Mouse (Mus musculus): ENCODE data around the gene Podxl2. TPM values are rescaled to one million over a fixed set of nuclear protein-coding genes. Genes with fewer than 3 reads are reported as not detected.

The Podxl2 gene
- 546 and 595 TPM in 2 replicates for polyA plus RNA-seq (2015; fragmentation: Nextera tagmentation; extraction: Ambion mirVana)

DNA sequence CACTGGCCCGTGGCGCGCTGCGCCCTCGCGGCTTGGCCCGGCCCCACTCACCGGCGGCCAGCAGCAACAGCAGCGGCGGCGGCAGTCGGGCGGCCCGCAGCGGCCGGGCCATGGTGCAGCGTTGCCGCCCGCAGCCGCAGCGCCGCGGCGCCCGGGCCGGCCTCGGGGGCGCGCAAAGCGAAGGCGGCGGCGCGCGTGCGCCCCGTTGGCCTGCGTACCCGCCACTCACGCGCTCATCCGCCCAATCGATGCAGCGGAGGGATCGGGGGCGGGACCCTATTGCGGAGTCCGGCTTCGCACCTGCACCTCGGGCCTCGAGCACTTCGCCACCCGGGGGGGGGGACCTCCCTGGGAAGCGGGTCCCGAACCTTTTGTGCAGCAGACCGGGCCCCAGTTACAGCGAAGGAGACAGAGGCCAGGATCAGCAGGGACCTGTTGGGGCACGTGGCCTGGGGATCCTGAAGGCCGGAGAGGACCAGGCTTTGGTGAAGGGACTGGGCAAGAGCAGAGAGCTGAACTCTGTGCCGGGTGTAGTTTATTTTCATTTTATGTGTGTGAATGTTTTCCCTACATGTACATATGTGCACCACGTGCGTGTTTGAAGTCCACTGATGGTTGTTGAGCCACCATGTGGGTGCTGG lies at the start of gene Podxl2:
Podxl2 (minus strand) TSS at position 177 of the 641 bp plus-strand sequence.
- H3K9ac ChIP-seq: peak within 1 kb of the TSS; percentile 98
- H3K4me2 ChIP-seq: peak within 1 kb of the TSS; percentile 74
- no peaks in the 10 kb centered on the region for H3K9me3 ChIP-seq
- H3K4me3 ChIP-seq: peak within 1 kb of the TSS; percentile 90
- no peaks in the 10 kb centered on the region for H3K27me3 ChIP-seq
- H3K4me1 ChIP-seq (replicated peaks): peaks cover 45% of the 10 kb centered on the region
- no peaks in the 10 kb centered on the region for H3K36me3 ChIP-seq
- peak; percentile 67 for ATAC-seq (ENCODE audit: low FRiP score)
- peak within 1 kb of the TSS; percentile 97 for H3K27ac ChIP-seq
- 6% methylated on average over 51 of the region's 63 CpGs for WGBS

GRCm38 (mm10) chr6:88918802-88919201 lies 44.0 kb upstream of the Podxl2 start:
- Histone ChIP-seq H3K27me3 (no peaks in the 10 kb centered on the region), H3K9ac (no peak overlapping the region), H3K27ac (no peak overlapping the region; the same call in 1 of the 2 replicates), H3K4me1 (replicated peaks) (peaks cover 3% of the 10 kb centered on the region), H3K9me3 (no peaks in the 10 kb centered on the region), H3K4me3 (no peak overlapping the region), H3K4me2 (no peak overlapping the region), H3K36me3 (no peaks in the 10 kb centered on the region)
- WGBS: 83% methylated on average over 8 of the region's 8 CpGs
- no peak for ATAC-seq (ENCODE audit: low FRiP score)

DNA sequence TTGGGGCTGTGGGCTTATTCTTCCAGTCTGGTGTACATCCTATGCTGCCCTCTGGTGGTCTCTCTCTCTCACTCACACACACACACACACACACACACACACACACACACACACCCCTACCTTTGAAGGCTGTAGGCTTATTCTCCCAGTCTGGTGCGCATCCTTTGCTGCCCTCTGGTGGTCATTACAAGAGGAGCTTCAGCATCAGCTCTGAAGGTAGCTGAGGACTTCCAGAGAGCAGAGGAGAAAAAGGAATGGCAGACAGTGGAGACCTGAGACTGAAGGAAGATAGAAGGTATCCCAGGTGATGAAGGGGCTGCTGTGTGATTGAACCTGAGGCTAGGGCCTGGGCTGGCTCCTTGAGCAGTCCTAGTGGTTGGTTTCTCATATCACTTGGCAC lies 41.3 kb upstream of the Podxl2 start:
- no peak overlapping the region for H3K9ac ChIP-seq
- no peak overlapping the region for H3K4me2 ChIP-seq
- peaks cover 19% of the 10 kb centered on the region for H3K36me3 ChIP-seq
- H3K27me3 ChIP-seq: no peaks in the 10 kb centered on the region
- 50% methylated on average over 1 of the region's 1 CpGs for WGBS
- H3K4me3 ChIP-seq: no peak overlapping the region
- H3K4me1 ChIP-seq (replicated peaks): no peaks in the 10 kb centered on the region
- H3K27ac ChIP-seq: no peak overlapping the region
- no peak for ATAC-seq (ENCODE audit: low FRiP score)
- no peaks in the 10 kb centered on the region for H3K9me3 ChIP-seq

GRCm38 (mm10) chr6:88915510-88915909 lies 40.7 kb upstream of the Podxl2 start:
- Histone ChIP-seq H3K36me3 (peaks cover 25% of the 10 kb centered on the region), H3K4me2 (no peak overlapping the region), H3K9ac (no peak overlapping the region), H3K9me3 (no peaks in the 10 kb centered on the region), H3K4me3 (no peak overlapping the region), H3K4me1 (replicated peaks) (no peaks in the 10 kb centered on the region), H3K27me3 (no peaks in the 10 kb centered on the region), H3K27ac (no peak overlapping the region)
- WGBS: 81% methylated on average over 4 of the region's 4 CpGs
- no peak for ATAC-seq (ENCODE audit: low FRiP score)

- Histone ChIP-seq H3K36me3 (peaks cover 32% of the 10 kb centered on the region), H3K9ac (no peak overlapping the region), H3K4me2 (no peak overlapping the region), H3K4me1 (replicated peaks) (no peaks in the 10 kb centered on the region), H3K4me3 (no peak overlapping the region), H3K9me3 (no peaks in the 10 kb centered on the region), H3K27me3 (no peaks in the 10 kb centered on the region), H3K27ac (no peak overlapping the region)
- WGBS: 82% methylated on average over 5 of the region's 5 CpGs
- ATAC-seq (ENCODE audit: low FRiP score): no peak
Observed at GRCm38 (mm10) chr6:88914799-88915198, 40.0 kb upstream of the Podxl2 start.

DNA sequence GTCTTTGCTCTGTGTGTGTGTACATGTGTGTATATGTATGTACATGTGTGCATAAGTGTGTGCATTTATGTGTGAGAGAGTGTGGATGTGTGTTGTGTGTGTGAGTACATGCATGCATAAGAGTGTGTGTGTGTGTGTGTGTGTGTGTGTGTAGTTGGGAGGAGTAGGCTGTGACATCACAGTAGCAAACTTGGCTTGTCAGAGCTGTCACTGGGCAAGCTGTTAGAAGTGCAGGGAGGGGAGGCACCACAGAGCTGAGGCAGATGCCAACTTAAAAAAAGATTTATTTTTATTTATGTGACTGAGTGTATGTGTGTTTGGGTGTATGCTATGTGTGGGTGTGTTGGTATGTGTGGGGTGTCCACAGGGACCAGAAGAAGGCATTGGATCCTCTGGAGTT lies 38.6 kb upstream of the Podxl2 start:
- Histone ChIP-seq H3K36me3 (peaks cover 41% of the 10 kb centered on the region), H3K4me3 (no peak overlapping the region), H3K4me1 (replicated peaks) (no peaks in the 10 kb centered on the region), H3K9ac (no peak overlapping the region), H3K27me3 (no peaks in the 10 kb centered on the region), H3K27ac (no peak overlapping the region), H3K4me2 (no peak overlapping the region), H3K9me3 (no peaks in the 10 kb centered on the region)
- no peak for ATAC-seq (ENCODE audit: low FRiP score)

- H3K4me2 ChIP-seq: no peak overlapping the region
- no peak overlapping the region for H3K9ac ChIP-seq
- no peaks in the 10 kb centered on the region for H3K27me3 ChIP-seq
- H3K9me3 ChIP-seq: no peaks in the 10 kb centered on the region
- no peaks in the 10 kb centered on the region for H3K4me1 ChIP-seq (replicated peaks)
- 84% methylated on average over 4 of the region's 4 CpGs for WGBS
- H3K27ac ChIP-seq: no peak overlapping the region
- H3K4me3 ChIP-seq: no peak overlapping the region
- ATAC-seq (ENCODE audit: low FRiP score): no peak
- peaks cover 41% of the 10 kb centered on the region for H3K36me3 ChIP-seq
Observed at GRCm38 (mm10) chr6:88913022-88913421, 38.2 kb upstream of the Podxl2 start.

- Histone ChIP-seq H3K9me3 (no peaks in the 10 kb centered on the region), H3K4me2 (no peak overlapping the region), H3K4me3 (no peak overlapping the region), H3K9ac (no peak overlapping the region), H3K27me3 (no peaks in the 10 kb centered on the region), H3K27ac (no peak overlapping the region), H3K36me3 (peaks cover 41% of the 10 kb centered on the region), H3K4me1 (replicated peaks) (peaks cover 20% of the 10 kb centered on the region)
- 90% methylated on average over 6 of the region's 6 CpGs for WGBS
- no peak for ATAC-seq (ENCODE audit: low FRiP score)
Observed at GRCm38 (mm10) chr6:88909151-88909550, 34.3 kb upstream of the Podxl2 start.

- no peak for ATAC-seq (ENCODE audit: low FRiP score)
Observed at GRCm38 (mm10) chr6:88906369-88907108, 31.7 kb upstream of the Podxl2 start.

DNA sequence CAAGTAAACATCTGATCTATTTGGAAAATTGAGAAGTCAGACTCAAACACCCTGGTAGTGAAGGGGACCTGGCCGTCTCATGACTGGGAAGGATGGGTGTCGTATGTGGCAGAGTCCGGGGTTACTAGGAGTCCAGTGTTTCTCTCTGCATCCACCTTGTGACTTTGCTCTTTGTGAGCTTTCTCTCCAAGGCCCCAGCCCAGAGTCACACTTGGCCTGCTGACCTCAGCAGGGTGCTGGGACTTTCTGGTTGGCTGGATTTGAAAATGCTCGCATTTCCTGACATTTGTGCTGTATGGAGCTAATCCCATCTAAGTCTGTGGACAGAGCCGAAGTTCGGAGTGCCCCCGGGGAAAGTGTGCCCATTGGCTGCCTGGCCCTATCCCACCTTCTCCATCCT lies 30.2 kb upstream of the Podxl2 start:
- no peak overlapping the region for H3K4me3 ChIP-seq
- peaks cover 11% of the 10 kb centered on the region for H3K36me3 ChIP-seq
- H3K4me2 ChIP-seq: no peak overlapping the region
- H3K4me1 ChIP-seq (replicated peaks): peaks cover 43% of the 10 kb centered on the region
- ATAC-seq (ENCODE audit: low FRiP score): no peak
- no peaks in the 10 kb centered on the region for H3K9me3 ChIP-seq
- 92% methylated on average over 7 of the region's 7 CpGs for WGBS
- no peak overlapping the region for H3K27ac ChIP-seq
- peak overlapping the region; percentile 49; the same call in 1 of the 2 replicates for H3K9ac ChIP-seq
- H3K27me3 ChIP-seq: no peaks in the 10 kb centered on the region

More at GRCm38 (mm10) chr6:88906369-88907108, 31.7 kb upstream of the Podxl2 start:
- no peak overlapping the region for H3K9ac ChIP-seq
- no peak overlapping the region for H3K27ac ChIP-seq
- no peaks in the 10 kb centered on the region for H3K9me3 ChIP-seq
- no peak overlapping the region for H3K4me3 ChIP-seq
- no peaks in the 10 kb centered on the region for H3K27me3 ChIP-seq
- H3K4me1 ChIP-seq (replicated peaks): peaks cover 37% of the 10 kb centered on the region
- H3K36me3 ChIP-seq: peaks cover 26% of the 10 kb centered on the region
- H3K4me2 ChIP-seq: peak overlapping the region; percentile 18; the same call in 1 of the 2 replicates
- WGBS: 21% methylated on average over 16 of the region's 16 CpGs

DNA sequence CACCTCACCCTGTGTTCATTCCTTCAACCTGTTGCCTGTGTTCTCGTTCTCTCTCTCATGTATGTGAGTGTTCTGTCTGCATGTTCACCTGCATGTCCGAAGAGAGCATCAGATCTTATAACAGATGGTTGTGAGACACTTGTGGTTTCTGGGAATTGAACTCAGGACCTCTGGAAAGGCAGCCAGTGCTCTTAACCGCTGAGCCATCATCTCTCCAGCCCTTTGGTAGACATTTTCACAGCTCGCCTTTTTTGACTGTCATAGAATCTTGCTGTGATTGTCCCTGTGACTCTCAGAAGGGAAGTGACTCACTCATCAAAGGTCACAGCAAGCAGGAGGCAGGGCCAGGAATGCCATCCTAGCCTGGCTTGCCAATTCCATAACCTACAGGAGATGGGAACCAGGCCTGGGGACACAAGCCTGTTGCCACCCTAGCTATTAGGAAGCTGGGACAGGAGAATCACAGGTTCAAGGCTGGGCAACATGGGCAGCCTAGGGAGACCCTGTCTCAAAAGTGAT lies 29.7 kb upstream of the Podxl2 start:
- Histone ChIP-seq H3K9ac (peak overlapping the region; percentile 49; the same call in 1 of the 2 replicates), H3K4me1 (replicated peaks) (peaks cover 43% of the 10 kb centered on the region), H3K4me3 (no peak overlapping the region), H3K36me3 (peaks cover 6% of the 10 kb centered on the region), H3K4me2 (peak overlapping the region; percentile 96; the same call in 1 of the 2 replicates), H3K27ac (no peak overlapping the region), H3K27me3 (no peaks in the 10 kb centered on the region), H3K9me3 (no peaks in the 10 kb centered on the region)
- 92% methylated on average over 4 of the region's 4 CpGs for WGBS
- no peak for ATAC-seq (ENCODE audit: low FRiP score)

GRCm38 (mm10) chr6:88903708-88904107 lies 28.9 kb upstream of the Podxl2 start:
- Histone ChIP-seq H3K27ac (no peak overlapping the region), H3K4me3 (peak overlapping the region; percentile 85; the same call in 1 of the 2 replicates), H3K4me2 (peak overlapping the region; percentile 96), H3K9ac (peak overlapping the region; percentile 90; the same call in 1 of the 2 replicates), H3K27me3 (no peaks in the 10 kb centered on the region), H3K9me3 (no peaks in the 10 kb centered on the region), H3K4me1 (replicated peaks) (peaks cover 48% of the 10 kb centered on the region), H3K36me3 (no peaks in the 10 kb centered on the region; the same call in none of the 2 replicates)
- no peak for ATAC-seq (ENCODE audit: low FRiP score)
- 79% methylated on average over 5 of the region's 5 CpGs for WGBS
